Mouse (Mus musculus) CD8-positive naive resting alpha-beta T cell, adult 57 days (primary cell): ENCODE results near the gene Cnn2. TPM values are rescaled to one million over a fixed set of nuclear protein-coding genes. Genes with fewer than 3 reads are reported as not detected.

Experiments
- total RNA-seq: library from RNA; stranded (reverse); gene quantifications from one replicate; pipeline ENCODE4 v1.2.4, GENCODE M21; 2023

Gene Cnn2
- 499 TPM for total RNA-seq

DNA sequence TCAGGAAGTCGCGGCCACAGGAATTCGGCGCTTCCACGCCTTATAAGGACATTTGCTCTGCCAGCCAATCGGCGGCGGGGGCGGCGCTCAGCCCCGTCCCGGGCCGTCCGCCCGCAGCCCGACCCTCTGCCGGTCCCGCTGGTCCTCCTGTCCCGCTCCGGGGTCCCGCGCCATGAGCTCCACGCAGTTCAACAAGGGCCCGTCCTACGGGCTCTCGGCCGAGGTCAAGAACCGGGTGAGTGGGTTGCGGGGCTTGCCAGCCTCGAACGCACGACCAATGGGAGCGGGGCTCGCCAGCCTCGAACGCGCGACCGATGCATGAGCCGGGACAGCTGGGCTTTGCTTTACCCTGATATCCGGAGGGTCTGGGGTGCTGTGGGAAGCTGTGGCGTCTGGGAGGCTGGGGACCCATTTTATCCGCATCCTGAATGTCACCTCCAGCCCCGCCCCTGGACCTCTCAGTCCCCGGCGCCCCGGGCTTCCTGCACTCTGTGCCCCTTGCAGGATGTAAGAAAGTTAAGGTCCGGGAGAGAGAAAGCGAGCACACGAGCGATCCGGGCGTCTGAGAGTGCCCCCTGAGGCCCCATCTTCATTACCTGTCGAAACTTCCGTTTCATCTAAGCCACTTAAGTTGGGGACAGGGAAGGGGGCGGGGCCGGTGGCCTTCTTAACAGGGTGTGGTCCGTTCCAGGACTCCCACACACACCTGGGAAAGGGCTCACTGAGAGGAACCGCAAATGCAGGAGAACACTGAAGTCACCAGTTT is at the start of gene Cnn2:
Gene Cnn2, plus strand, starts transcription at position 79 of the 766 bp plus-strand sequence.

DNA sequence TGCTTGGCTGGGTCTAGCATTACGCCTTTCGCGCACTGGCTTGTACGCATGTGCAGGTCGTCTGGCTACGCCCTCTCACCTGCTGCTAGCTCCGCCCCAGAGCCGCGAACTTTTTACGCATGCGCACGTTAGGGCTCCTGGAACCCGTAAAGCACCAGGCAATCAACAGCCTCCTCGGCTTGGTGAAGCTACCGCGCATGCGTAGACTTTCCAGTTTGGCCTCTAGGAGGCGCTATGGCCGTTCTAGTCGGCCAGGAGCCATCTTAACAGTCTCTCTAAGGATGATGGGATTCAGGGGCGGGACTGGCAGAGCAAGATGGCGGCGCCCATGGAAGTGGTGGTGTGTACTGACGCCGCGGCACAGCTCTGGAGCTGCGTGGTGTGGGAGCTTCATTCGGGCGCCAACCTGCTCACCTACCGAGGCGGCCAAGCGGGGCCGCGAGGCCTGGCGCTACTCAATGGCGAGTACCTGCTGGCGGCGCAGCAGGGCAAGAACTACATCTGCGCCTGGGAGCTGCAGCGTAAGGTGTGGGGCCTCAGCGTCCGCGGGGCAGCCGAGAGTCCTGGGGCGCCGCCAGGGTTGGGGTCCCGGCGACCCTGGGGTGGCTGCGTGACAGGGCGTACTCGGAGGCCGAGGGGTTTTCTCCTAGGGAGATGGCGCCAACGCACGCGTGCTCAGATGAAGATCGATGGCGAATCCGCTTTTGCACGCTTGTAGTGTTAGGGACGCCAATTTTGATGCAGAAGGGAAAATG is 28.4 kb upstream of the Cnn2 start, which contains the start of gene Wdr18:
Gene Wdr18, plus strand, starts transcription at position 306 of the 755 bp plus-strand sequence.

DNA sequence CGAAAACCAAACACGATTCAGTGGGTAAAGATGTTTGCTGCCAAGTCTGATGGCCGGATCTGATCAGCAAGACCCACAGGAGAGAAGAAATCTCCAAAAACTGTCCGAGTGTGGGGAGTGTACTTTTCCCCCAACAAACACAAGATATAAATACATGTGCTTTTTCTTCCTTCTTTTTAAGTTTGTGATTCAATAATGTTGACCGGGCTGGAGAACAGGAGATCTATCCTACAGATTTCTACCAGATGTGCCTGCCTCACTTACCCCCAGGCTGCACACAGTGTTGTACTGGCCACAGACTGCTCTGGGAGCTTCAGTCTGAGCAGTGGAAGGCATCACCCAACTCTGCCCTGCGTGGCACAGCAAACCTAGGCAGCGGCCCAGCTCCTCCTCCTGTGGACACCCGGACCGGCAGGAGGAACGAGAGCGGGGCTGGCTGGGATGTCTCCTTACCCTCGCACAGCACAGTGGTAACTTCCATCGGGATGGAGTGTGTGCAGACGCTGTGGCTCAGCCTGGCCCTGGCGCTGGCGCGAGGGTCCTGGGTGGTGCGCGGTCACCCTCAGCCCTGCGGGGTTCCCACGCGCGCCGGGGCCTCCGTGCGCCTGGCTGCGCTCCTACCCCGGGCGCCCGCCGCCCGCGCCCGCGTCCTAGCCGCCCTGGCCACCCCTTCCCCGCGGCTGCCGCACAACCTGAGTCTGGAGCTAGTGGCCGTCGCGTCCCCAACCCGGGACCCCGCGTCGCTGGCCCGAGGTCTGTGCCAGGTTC is 17.8 kb upstream of the Cnn2 start, which contains the start of gene Grin3b:
Gene Grin3b, plus strand, starts transcription at position 301 of the 768 bp plus-strand sequence.

DNA sequence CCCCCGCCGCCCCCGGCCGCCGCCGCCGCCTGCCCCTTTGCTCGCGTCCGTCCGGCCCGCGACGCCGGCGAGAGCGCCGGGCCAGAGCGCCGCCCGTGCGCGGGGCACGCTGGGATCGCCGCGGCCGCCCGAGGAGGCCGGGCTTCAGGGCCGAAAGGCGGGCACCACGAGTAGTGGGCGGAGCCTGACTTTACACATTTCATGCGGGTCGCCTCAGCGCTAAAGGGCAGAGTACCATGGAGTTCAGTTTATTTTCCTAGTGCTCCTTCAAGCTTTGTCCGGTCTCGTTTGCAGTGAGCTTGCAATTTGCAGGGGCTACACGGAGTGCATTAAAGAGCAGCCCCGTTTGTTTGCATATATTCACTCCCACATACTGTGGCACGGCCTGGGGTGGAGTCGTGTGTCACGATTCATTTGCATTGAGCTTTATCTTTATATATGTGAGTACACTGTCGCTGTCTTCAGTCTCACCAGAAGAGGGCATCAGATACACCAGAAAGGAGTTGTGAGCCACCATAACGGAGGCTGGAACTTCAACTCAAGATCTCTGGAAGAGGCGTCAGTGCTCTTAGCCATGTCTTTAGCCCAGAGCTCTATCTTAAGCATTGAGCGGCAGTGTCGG is 4.1 kb upstream of the Cnn2 start, which contains the start of gene Tmem259:
Gene Tmem259, minus strand, starts transcription at position 136 of the 622 bp plus-strand sequence.

DNA sequence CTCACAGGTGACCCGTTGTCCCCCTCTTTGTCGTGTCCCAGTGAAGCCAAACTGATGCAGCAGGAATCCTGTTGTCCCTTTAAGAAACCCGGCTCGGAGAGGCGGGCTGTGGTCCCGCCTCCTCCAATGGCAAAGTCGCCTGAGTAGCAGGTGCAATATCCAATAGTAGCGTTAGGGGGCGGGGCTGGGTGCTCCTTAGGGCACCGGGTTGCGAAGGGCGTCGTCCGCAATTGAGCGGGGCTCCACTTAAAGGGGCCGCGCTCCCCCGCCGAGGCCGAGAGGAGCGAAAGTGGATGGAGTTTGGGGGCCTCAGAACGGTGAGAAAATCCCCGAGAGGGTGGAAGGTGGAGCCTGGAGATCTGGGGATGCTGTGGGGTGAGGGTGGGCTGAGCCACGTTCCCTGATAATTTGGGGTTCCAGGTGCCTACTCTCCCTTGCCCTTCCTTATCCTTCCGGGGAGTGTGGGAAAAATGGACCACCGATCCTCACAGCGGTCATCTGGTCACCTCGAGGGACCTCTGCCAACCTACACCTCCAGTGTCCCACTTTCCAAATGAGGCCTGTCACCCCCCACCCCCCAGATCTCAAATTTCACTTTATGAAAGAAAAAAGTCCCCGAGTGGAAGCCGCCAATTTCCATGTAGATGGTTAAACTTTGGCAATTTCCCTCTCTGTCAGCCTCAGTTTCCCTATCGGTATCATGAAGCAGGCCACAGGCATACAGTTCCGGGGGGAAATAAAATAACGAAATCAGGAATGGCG is 8.1 kb downstream of the Cnn2 start, which contains the start of gene Abca7:
Gene Abca7, plus strand, starts transcription at position 223 of the 762 bp plus-strand sequence.

DNA sequence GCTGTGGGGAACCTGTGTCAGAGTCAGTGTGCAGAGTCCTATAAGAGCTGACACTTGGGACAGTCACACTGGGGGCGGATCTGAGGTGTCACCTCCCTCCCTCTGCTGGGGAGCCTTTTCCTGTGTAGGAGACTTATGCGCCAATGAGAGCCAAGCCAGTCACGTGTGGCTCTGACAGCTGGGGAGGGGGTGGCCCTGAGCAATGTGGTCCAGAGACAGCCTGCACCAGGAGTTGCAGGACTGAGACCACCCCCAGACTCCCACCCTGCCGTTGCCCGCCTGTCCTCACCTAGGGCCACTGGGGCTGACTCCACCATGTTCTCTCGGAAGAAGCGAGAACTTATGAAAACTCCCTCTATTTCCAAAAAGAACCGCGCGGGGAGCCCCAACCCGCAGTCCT is 28.1 kb downstream of the Cnn2 start, which contains the start of gene Arhgap45:
Gene Arhgap45, plus strand, starts transcription at position 143 of the 400 bp plus-strand sequence.

DNA sequence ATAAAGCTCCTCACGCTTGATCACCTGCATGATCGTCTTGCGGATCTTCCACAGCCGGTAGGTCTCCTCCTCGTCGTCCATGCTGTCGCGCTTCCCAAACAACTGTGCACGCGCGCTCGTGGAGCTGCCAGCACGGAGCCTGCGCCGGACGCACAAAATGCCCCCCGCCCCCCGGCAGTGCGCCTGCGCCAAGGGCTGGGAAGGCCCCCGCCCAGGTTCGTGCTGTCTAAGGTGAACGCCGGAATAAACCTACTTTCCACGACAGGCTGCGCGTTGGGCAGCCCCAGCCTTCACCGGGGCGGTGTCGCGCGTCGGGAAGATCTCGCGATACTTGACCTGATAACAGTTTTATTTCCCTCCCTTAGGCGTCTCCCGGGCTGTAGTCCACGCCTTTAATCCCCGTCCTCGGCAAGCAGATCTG is 51.2 kb downstream of the Cnn2 start, which contains the start of gene Polr2e:
Gene Polr2e, minus strand, starts transcription at position 237 of the 421 bp plus-strand sequence.

Other genes with a start within 250 kb of the Cnn2 start
- 71.2 TPM for gene Polrmt, start 242.0 kb upstream of the Cnn2 start, total RNA-seq
- gene Fgf22, start 233.5 kb upstream of the Cnn2 start, total RNA-seq = not detected
- gene Rnf126, start 221.6 kb upstream of the Cnn2 start, total RNA-seq = 62.8 TPM
- gene Fstl3, start 211.3 kb upstream of the Cnn2 start, total RNA-seq = 1.1 TPM
- gene Prss57, start 197.6 kb upstream of the Cnn2 start, total RNA-seq = not detected
- gene Palm, start 195.0 kb upstream of the Cnn2 start, total RNA-seq = 5.8 TPM
- gene Misp, start 167.6 kb upstream of the Cnn2 start, total RNA-seq = not detected
- gene Ptbp1, start 134.2 kb upstream of the Cnn2 start, total RNA-seq = 606 TPM
- not detected for gene Prtn3, start 114.1 kb upstream of the Cnn2 start, total RNA-seq
- gene Plppr3, start 114.0 kb upstream of the Cnn2 start, total RNA-seq = not detected
- not detected for gene Elane, start 102.3 kb upstream of the Cnn2 start, total RNA-seq
- gene Cfd, start 97.7 kb upstream of the Cnn2 start, total RNA-seq = not detected
- gene Med16, start 79.7 kb upstream of the Cnn2 start, total RNA-seq = 61.6 TPM
- not detected for gene Gm26602, start 77.7 kb upstream of the Cnn2 start, total RNA-seq
- gene Kiss1r, start 71.6 kb upstream of the Cnn2 start, total RNA-seq = 0.73 TPM
- 102 TPM for gene R3hdm4, start 67.4 kb upstream of the Cnn2 start, total RNA-seq
- gene Arid3a, start 61.5 kb upstream of the Cnn2 start, total RNA-seq = 7.3 TPM
- gene Wdr18, start 28.4 kb upstream of the Cnn2 start, total RNA-seq = 48.8 TPM
- 0.58 TPM for gene Grin3b, start 17.9 kb upstream of the Cnn2 start, total RNA-seq
- gene Tmem259, start 4.3 kb upstream of the Cnn2 start, total RNA-seq = 142 TPM
- 82.9 TPM for gene Abca7, start 7.9 kb downstream of the Cnn2 start, total RNA-seq
- gene Arhgap45, start 28.1 kb downstream of the Cnn2 start, total RNA-seq = 806 TPM
- gene Polr2e, start 51.2 kb downstream of the Cnn2 start, total RNA-seq = 68.7 TPM
- gene Gpx4, start 58.6 kb downstream of the Cnn2 start, total RNA-seq = 131 TPM
- gene Sbno2, start 117.0 kb downstream of the Cnn2 start, total RNA-seq = 99.0 TPM
- gene Stk11, start 127.2 kb downstream of the Cnn2 start, total RNA-seq = 128 TPM
- 159 TPM for gene Atp5d, start 150.0 kb downstream of the Cnn2 start, total RNA-seq
- gene Cbarp, start 152.3 kb downstream of the Cnn2 start, total RNA-seq = 24.5 TPM
- 121 TPM for gene Midn, start 159.7 kb downstream of the Cnn2 start, total RNA-seq
- 211 TPM for gene Cirbp, start 177.4 kb downstream of the Cnn2 start, total RNA-seq
- 18.5 TPM for gene 1600002K03Rik, start 184.4 kb downstream of the Cnn2 start, total RNA-seq
- not detected for gene Efna2, start 190.9 kb downstream of the Cnn2 start, total RNA-seq
- gene Mum1, start 237.8 kb downstream of the Cnn2 start, total RNA-seq = 59.2 TPM